Mouse (Mus musculus) heart, adult 2 months (tissue): ENCODE measurements at regions not wholly inside any gene's neighbourhood (a gene's known extent, or its start where the extent isn't known, plus 50 kb on each side); places are given as distances from the start of the nearest gene placed in this dataset.

Source experiments
- EP300 ChIP-seq: fragments of 200-500 bp; IDR thresholded peaks from 2 replicates; pipeline ENCODE4 v1.6.1; 2011; ENCODE audit warnings: low read depth, low read length, control low read depth; ENCODE audit not compliant: insufficient read depth
- POLR2A ChIP-seq: fragments of 200-500 bp; IDR thresholded peaks from 2 replicates; pipeline ENCODE4 v1.6.1; 2011; ENCODE audit warnings: mild to moderate bottlenecking, low read depth, low read length, control low read depth; ENCODE audit not compliant: insufficient read depth

DNA sequence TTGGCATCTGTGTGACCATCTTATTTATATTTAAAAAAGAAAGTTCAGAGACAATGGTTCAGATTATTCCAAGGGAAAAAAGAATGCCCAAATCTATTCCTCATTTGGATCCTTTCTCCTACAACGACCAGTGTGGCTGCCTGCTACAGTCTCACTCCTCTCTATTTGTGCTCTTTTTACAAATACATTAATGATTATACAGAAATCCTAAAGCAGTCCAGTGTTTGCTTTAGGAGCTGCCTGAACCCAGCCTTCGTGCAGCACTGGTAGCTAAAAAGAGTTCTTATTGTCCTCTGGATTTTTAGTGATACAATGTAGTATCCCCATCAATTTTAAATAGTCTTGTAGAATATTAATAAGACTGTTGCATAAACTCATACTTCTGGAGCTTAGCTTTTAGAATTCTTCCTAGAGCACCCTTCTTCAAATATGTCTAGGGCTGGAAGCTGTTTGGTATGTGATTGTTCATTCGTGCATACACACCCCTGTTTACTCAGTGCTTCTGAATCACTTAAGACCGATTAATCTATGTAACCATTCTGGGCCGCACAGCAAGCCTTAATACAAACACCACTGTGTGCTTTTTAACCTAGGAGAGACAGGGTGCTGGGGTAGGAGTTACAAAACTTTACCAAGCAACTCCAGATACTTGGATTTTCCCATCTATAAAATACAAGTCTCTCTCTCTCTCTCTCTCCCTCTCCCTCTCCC, 69.0 kb upstream of the Magi3 start:
- TF ChIP-seq EP300 (no peak), POLR2A (no peak)
